Mouse (Mus musculus) liver, embryonic 13.5 days (tissue): ENCODE results near the gene 1700025B11Rik. TPM values are rescaled to one million over a fixed set of nuclear protein-coding genes. Genes with fewer than 3 reads are reported as not detected.

Source experiments
- ATAC-seq: fragments of 200-750 bp; cut with Nextera tagmentation; 2 replicates; pipeline ENCODE4 v1.8.0; 2017; ENCODE audit warnings: low read depth, mild to moderate bottlenecking, moderate number of reproducible peaks, moderate library complexity
- DNase-seq: peaks from one replicate; pipeline ENCODE4 v3.0.0; 2022
- H3K27ac ChIP-seq: fragments of 300-500 bp; sonication (generic); 2 replicates; pipeline ENCODE4 v1.5.1; 2015; ENCODE audit warnings: moderate library complexity, mild to moderate bottlenecking, inconsistent platforms
- H3K27me3 ChIP-seq: fragments of 300-500 bp; sonication (generic); 2 replicates; pipeline ENCODE4 v1.6.1; 2015; ENCODE audit warnings: mild to moderate bottlenecking, inconsistent platforms
- H3K36me3 ChIP-seq: fragments of 300-500 bp; sonication (generic); 2 replicates; pipeline ENCODE4 v1.6.1; 2015; ENCODE audit warnings: mild to moderate bottlenecking, inconsistent platforms
- H3K4me1 ChIP-seq: fragments of 300-500 bp; sonication (generic); replicated peaks from 2 replicates; pipeline ENCODE4 v1.6.1; 2015; ENCODE audit warnings: inconsistent platforms
- H3K4me2 ChIP-seq: fragments of 300-500 bp; sonication (generic); 2 replicates; pipeline ENCODE4 v1.6.1; 2015; ENCODE audit warnings: inconsistent platforms, mild to moderate bottlenecking, moderate library complexity
- H3K4me3 ChIP-seq: fragments of 300-500 bp; sonication (generic); replicated peaks from 2 replicates; pipeline ENCODE4 v1.5.1; 2015; ENCODE audit warnings: mild to moderate bottlenecking, inconsistent platforms
- H3K9ac ChIP-seq: fragments of 300-500 bp; sonication (generic); 2 replicates; pipeline ENCODE4 v1.6.1; 2015; ENCODE audit warnings: mild to moderate bottlenecking, inconsistent platforms
- H3K9me3 ChIP-seq: fragments of 300-500 bp; sonication (generic); replicated peaks from 2 replicates; pipeline ENCODE4 v1.6.1; 2016; ENCODE audit warnings: inconsistent platforms
- WGBS: fragments of 180-500 bp; shearing (Covaris S2); methylation state at CpG from one replicate; pipeline ENCODE4 v1.1.7; 2015; ENCODE audit not compliant: insufficient replicate concordance; 5-methylcytosine and 5-hydroxymethylcytosine counted together
- polyA plus RNA-seq: library from polyadenylated mRNA; unstranded; fragments of >200 nt; fragmentation: Nextera tagmentation; extraction: Ambion mirVana; gene quantifications from 2 replicates; pipeline ENCODE4 v1.2.1, GENCODE M21; 2015

Gene 1700025B11Rik
- not detected in 2 replicates for polyA plus RNA-seq

- no peaks in the 10 kb centered on the region for H3K9me3 ChIP-seq
- no peaks in the 10 kb centered on the region for H3K27me3 ChIP-seq
- no peak for DNase-seq
- H3K4me2 ChIP-seq: no peak within 1 kb of the TSS
- no peak within 1 kb of the TSS for H3K9ac ChIP-seq
- no peak within 1 kb of the TSS for H3K4me3 ChIP-seq
- H3K27ac ChIP-seq: no peak within 1 kb of the TSS
- no peaks in the 10 kb centered on the region for H3K4me1 ChIP-seq
- no peaks in the 10 kb centered on the region for H3K36me3 ChIP-seq
- no peak for ATAC-seq
Measured at GRCm38 (mm10) chr15:77561792-77562191, at the start of gene 1700025B11Rik. Gene 1700025B11Rik (minus strand): TSS chr15:77561892.

GRCm38 (mm10) chr15:77606069-77606468, 44.4 kb upstream of the 1700025B11Rik start:
- ATAC-seq (no peak), DNase-seq (no peak)
- H3K4me3 ChIP-seq: no peak overlapping the region
- H3K27ac ChIP-seq: no peak overlapping the region
- H3K27me3 ChIP-seq: no peaks in the 10 kb centered on the region
- no peaks in the 10 kb centered on the region for H3K36me3 ChIP-seq
- no peak overlapping the region for H3K9ac ChIP-seq
- no peaks in the 10 kb centered on the region for H3K9me3 ChIP-seq
- WGBS: 72% methylated on average over 3 of the region's 3 CpGs
- no peaks in the 10 kb centered on the region for H3K4me1 ChIP-seq
- H3K4me2 ChIP-seq: no peak overlapping the region

- Histone ChIP-seq H3K4me3 (no peak within 1 kb of the TSS), H3K36me3 (no peaks in the 10 kb centered on the region), H3K27me3 (no peaks in the 10 kb centered on the region), H3K4me1 (no peaks in the 10 kb centered on the region), H3K9ac (no peak within 1 kb of the TSS), H3K9me3 (no peaks in the 10 kb centered on the region), H3K4me2 (no peak within 1 kb of the TSS), H3K27ac (no peak within 1 kb of the TSS)
- ATAC-seq: no peak
- DNase-seq: no peak
- WGBS: 67% methylated on average over 1 of the region's 1 CpGs
Measured at GRCm38 (mm10) chr15:77598958-77599357, 37.3 kb upstream of the 1700025B11Rik start, which contains the start of gene Gm36245. Gene Gm36245 (plus strand): TSS chr15:77599258.

GRCm38 (mm10) chr15:77598429-77598828, 36.7 kb upstream of the 1700025B11Rik start:
- no peak for DNase-seq
- WGBS: 30% methylated on average over 3 of the region's 3 CpGs
- H3K4me2 ChIP-seq: no peak overlapping the region

GRCm38 (mm10) chr15:77595961-77596360, 34.3 kb upstream of the 1700025B11Rik start, which contains the start of gene Apol10b:
Gene Apol10b (minus strand): TSS chr15:77596125.
- Histone ChIP-seq H3K4me1 (no peaks in the 10 kb centered on the region), H3K27ac (no peak within 1 kb of the TSS), H3K36me3 (no peaks in the 10 kb centered on the region), H3K4me2 (no peak within 1 kb of the TSS), H3K9me3 (no peaks in the 10 kb centered on the region), H3K27me3 (no peaks in the 10 kb centered on the region), H3K4me3 (no peak within 1 kb of the TSS), H3K9ac (no peak within 1 kb of the TSS)
- DNase-seq (no peak), ATAC-seq (no peak)
- 35% methylated on average over 5 of the region's 5 CpGs for WGBS

More at GRCm38 (mm10) chr15:77598429-77598828, 36.7 kb upstream of the 1700025B11Rik start:
- H3K27ac ChIP-seq: no peak overlapping the region
- no peaks in the 10 kb centered on the region for H3K27me3 ChIP-seq
- ATAC-seq: no peak
- H3K9ac ChIP-seq: no peak overlapping the region
- H3K36me3 ChIP-seq: no peaks in the 10 kb centered on the region
- no peaks in the 10 kb centered on the region for H3K4me1 ChIP-seq
- H3K9me3 ChIP-seq: no peaks in the 10 kb centered on the region
- H3K4me3 ChIP-seq: no peak overlapping the region

- H3K27ac ChIP-seq: no peak overlapping the region
- no peak overlapping the region for H3K9ac ChIP-seq
- H3K4me3 ChIP-seq: no peak overlapping the region
- WGBS: 38% methylated on average over 1 of the region's 1 CpGs
- no peak for ATAC-seq
- no peaks in the 10 kb centered on the region for H3K4me1 ChIP-seq
- no peak for DNase-seq
- H3K9me3 ChIP-seq: no peaks in the 10 kb centered on the region
- H3K27me3 ChIP-seq: no peaks in the 10 kb centered on the region
- no peaks in the 10 kb centered on the region for H3K36me3 ChIP-seq
- no peak overlapping the region for H3K4me2 ChIP-seq
Measured at GRCm38 (mm10) chr15:77593557-77593956, 31.9 kb upstream of the 1700025B11Rik start.

GRCm38 (mm10) chr15:77590881-77591280, 29.2 kb upstream of the 1700025B11Rik start:
- H3K9me3 ChIP-seq: no peaks in the 10 kb centered on the region
- H3K4me2 ChIP-seq: no peak overlapping the region
- H3K4me1 ChIP-seq: no peaks in the 10 kb centered on the region
- WGBS: 66% methylated on average over 2 of the region's 2 CpGs
- H3K27ac ChIP-seq: no peak overlapping the region
- no peaks in the 10 kb centered on the region for H3K27me3 ChIP-seq
- DNase-seq (no peak), ATAC-seq (no peak)
- H3K9ac ChIP-seq: no peak overlapping the region
- H3K4me3 ChIP-seq: no peak overlapping the region
- H3K36me3 ChIP-seq: no peaks in the 10 kb centered on the region

- Histone ChIP-seq H3K9ac (no peak overlapping the region), H3K9me3 (no peaks in the 10 kb centered on the region), H3K36me3 (no peaks in the 10 kb centered on the region), H3K4me2 (no peak overlapping the region), H3K4me1 (no peaks in the 10 kb centered on the region), H3K27ac (no peak overlapping the region), H3K4me3 (no peak overlapping the region), H3K27me3 (no peaks in the 10 kb centered on the region)
- DNase-seq: no peak
- ATAC-seq: no peak
Measured at GRCm38 (mm10) chr15:77588981-77589380, 27.3 kb upstream of the 1700025B11Rik start.

- H3K9me3 ChIP-seq: no peaks in the 10 kb centered on the region
- DNase-seq (no peak), ATAC-seq (no peak)
- no peak overlapping the region for H3K4me2 ChIP-seq
- H3K9ac ChIP-seq: no peak overlapping the region
- H3K36me3 ChIP-seq: no peaks in the 10 kb centered on the region
- no peaks in the 10 kb centered on the region for H3K4me1 ChIP-seq
- H3K27ac ChIP-seq: no peak overlapping the region
- no peak overlapping the region for H3K4me3 ChIP-seq
- no peaks in the 10 kb centered on the region for H3K27me3 ChIP-seq
Measured at GRCm38 (mm10) chr15:77587026-77587425, 25.3 kb upstream of the 1700025B11Rik start.

- ATAC-seq (no peak), DNase-seq (no peak)
- no peak overlapping the region for H3K27ac ChIP-seq
- no peak overlapping the region for H3K4me3 ChIP-seq
- H3K27me3 ChIP-seq: no peaks in the 10 kb centered on the region
- H3K4me2 ChIP-seq: no peak overlapping the region
- no peaks in the 10 kb centered on the region for H3K4me1 ChIP-seq
- WGBS: 39% methylated on average over 1 of the region's 1 CpGs
- no peak overlapping the region for H3K9ac ChIP-seq
- H3K36me3 ChIP-seq: no peaks in the 10 kb centered on the region
- H3K9me3 ChIP-seq: no peaks in the 10 kb centered on the region
Measured at GRCm38 (mm10) chr15:77581681-77582080, 20.0 kb upstream of the 1700025B11Rik start.

- no peak overlapping the region for H3K4me2 ChIP-seq
- H3K4me3 ChIP-seq: no peak overlapping the region
- no peaks in the 10 kb centered on the region for H3K9me3 ChIP-seq
- no peaks in the 10 kb centered on the region for H3K27me3 ChIP-seq
- no peak overlapping the region for H3K9ac ChIP-seq
- H3K36me3 ChIP-seq: no peaks in the 10 kb centered on the region
- no peak for ATAC-seq
- no peaks in the 10 kb centered on the region for H3K4me1 ChIP-seq
- H3K27ac ChIP-seq: no peak overlapping the region
- 58% methylated on average over 4 of the region's 4 CpGs for WGBS
- no peak for DNase-seq
Measured at GRCm38 (mm10) chr15:77579311-77579710, 17.6 kb upstream of the 1700025B11Rik start.

- no peaks in the 10 kb centered on the region for H3K36me3 ChIP-seq
- 80% methylated on average over 2 of the region's 2 CpGs for WGBS
Measured at GRCm38 (mm10) chr15:77578801-77579200, 17.1 kb upstream of the 1700025B11Rik start.

More at GRCm38 (mm10) chr15:77578801-77579200, 17.1 kb upstream of the 1700025B11Rik start:
- Histone ChIP-seq H3K27me3 (no peaks in the 10 kb centered on the region), H3K4me3 (no peak overlapping the region), H3K9ac (no peak overlapping the region), H3K9me3 (no peaks in the 10 kb centered on the region), H3K4me1 (no peaks in the 10 kb centered on the region), H3K4me2 (no peak overlapping the region), H3K27ac (no peak overlapping the region)
- ATAC-seq (no peak), DNase-seq (no peak)
